Comparison of ENCODE assay signal across 14 mouse cellular contexts in genomic region chrX:164283808-164284207, GRCm38 (mm10). TPM values are rescaled to one million over a fixed set of nuclear protein-coding genes. Genes with fewer than 3 reads are reported as not detected.
"Had no signal": no experiment of that assay in that cellular context is flagged by ENCODE, and none has a peak within 500 bp of the region (broad histone marks: within the 10 kb centered on the region; RNA-seq: fewer than 3 reads in every experiment).

No protein-coding gene starts in this region.

- H3K4me1 ChIP-seq: liver, embryonic 13.5 days had no signal

- H3K4me3 ChIP-seq: layer of hippocampus, adult 2 months; liver, embryonic 13.5 days had no signal

- H3K9me3 ChIP-seq: liver, embryonic 13.5 days had no signal

- DNase-seq: kidney, adult 2 months; kidney, postnatal 25 days; layer of hippocampus, adult 9-11 months; liver, embryonic 13.5 days; lung, embryonic 14.5 days; lung, postnatal 10 days; midbrain, embryonic 14.5 days; thymus, postnatal 36 days had no signal

- H3K4me2 ChIP-seq: liver, embryonic 13.5 days; lung, embryonic 14.5 days; midbrain, embryonic 11.5 days had no signal

- H3K36me3 ChIP-seq: liver, embryonic 13.5 days had no signal

- H3K9ac ChIP-seq: liver, embryonic 13.5 days; lung, embryonic 14.5 days had no signal

- ATAC-seq: intestine, postnatal 0 days had no signal

- H3K27ac ChIP-seq: kidney, postnatal 0 days; layer of hippocampus, adult 2 months; liver, embryonic 13.5 days had no signal

RNA-seq across cellular contexts. Expression of gene Bmx, which starts 25.8 kb away (rescaled TPM):
- polyA plus RNA-seq: liver, adult 2 months; neural tube, embryonic 14.5 days had no signal
